Mouse (Mus musculus) MEL (cell line): Measurements from ENCODE around the gene Btaf1. TPM values are rescaled to one million over a fixed set of nuclear protein-coding genes. Genes with fewer than 3 reads are reported as not detected.
A peak's percentile ranks its signal among the peaks of the same experiment; 100 is the strongest.

ENCODE experiments used
- DNase-seq: peaks from one replicate; pipeline ENCODE4 v3.0.0; 2011; ENCODE audit warnings: low read depth, low spot score
- H3K27ac ChIP-seq: 2 replicates; pipeline ENCODE4 v1.5.1; 2012; ENCODE audit warnings: low read depth, mild to moderate bottlenecking, control low read depth, low read length, moderate library complexity; ENCODE audit not compliant: control insufficient read depth
- H3K27me3 ChIP-seq, 2 experiments: fragments of 150-350 bp in 1 of 2; sonication (generic) in 1 of 2; 2 replicates each; pipeline ENCODE4 v1.6.1; 2012; ENCODE audit warnings: low read length in 2 of 2, mild to moderate bottlenecking in 2 of 2, improper control_type of control experiment in 1 of 2, moderate library complexity in 1 of 2; ENCODE audit not compliant: insufficient read depth in 2 of 2, control insufficient read depth in 1 of 2
- H3K36me3 ChIP-seq, 2 experiments: 2 replicates each; pipeline ENCODE4 v1.6.1; 2012 to 2014; ENCODE audit warnings: low read length in 2 of 2, improper control_type of control experiment in 1 of 2, inconsistent platforms in 1 of 2, mild to moderate bottlenecking in 1 of 2; ENCODE audit not compliant: insufficient read depth in 2 of 2, control insufficient read depth in 1 of 2
- H3K4me1 ChIP-seq, 2 experiments: fragments of 150-350 bp in 1 of 2; sonication (generic) in 1 of 2; 2 replicates each; pipeline ENCODE4 v1.6.1; 2012; ENCODE audit warnings: low read length in 2 of 2, improper control_type of control experiment in 1 of 2, mild to moderate bottlenecking in 1 of 2; ENCODE audit not compliant: insufficient read depth in 2 of 2, control insufficient read depth in 1 of 2
- H3K4me3 ChIP-seq, 2 experiments: fragments of 150-350 bp in 1 of 2; sonication (generic) in 1 of 2; 2 replicates each; pipeline ENCODE4 v1.5.1; 2012; ENCODE audit warnings: low read depth in 2 of 2, low read length in 2 of 2, mild to moderate bottlenecking in 2 of 2, moderate library complexity in 2 of 2, control low read depth in 1 of 2, improper control_type of control experiment in 1 of 2; ENCODE audit not compliant: control insufficient read depth in 1 of 2, insufficient read depth in 1 of 2
- H3K79me2 ChIP-seq: 2 replicates; pipeline ENCODE4 v1.6.1; 2012; ENCODE audit warnings: mild to moderate bottlenecking, low read length, moderate library complexity; ENCODE audit not compliant: control insufficient read depth, poor library complexity, insufficient read depth
- H3K9ac ChIP-seq: 2 replicates; pipeline ENCODE4 v1.6.1; 2012; ENCODE audit warnings: low read depth, mild to moderate bottlenecking, control low read depth, low read length, moderate library complexity; ENCODE audit not compliant: control insufficient read depth, poor library complexity, severe bottlenecking
- H3K9me3 ChIP-seq: fragments of 150-350 bp; sonication (generic); replicated peaks from 2 replicates; pipeline ENCODE4 v1.6.1; 2012; ENCODE audit warnings: mild to moderate bottlenecking, low read length, improper control_type of control experiment, moderate library complexity; ENCODE audit not compliant: insufficient read depth
- BHLHE40 ChIP-seq: IDR thresholded peaks from 2 replicates; pipeline ENCODE4 v1.6.1; 2012; ENCODE audit warnings: low read depth, mild to moderate bottlenecking, inconsistent platforms, low read length, improper control_type of control experiment, borderline replicate concordance
- CHD1 ChIP-seq: IDR thresholded peaks from 2 replicates; pipeline ENCODE4 v1.6.1; 2012; ENCODE audit warnings: low read depth, mild to moderate bottlenecking, inconsistent platforms, low read length, improper control_type of control experiment
- CTCF ChIP-seq, 3 experiments: IDR thresholded peaks in 2 of 3; conservative IDR thresholded peaks in 1 of 3; 2 replicates each; pipeline ENCODE4 v1.5.1; 2011 to 2012; ENCODE audit warnings: low read length in 3 of 3, low read depth in 2 of 3, mild to moderate bottlenecking in 2 of 3, improper control_type of control experiment in 1 of 3, inconsistent platforms in 1 of 3, mixed read lengths in 1 of 3, moderate library complexity in 1 of 3; ENCODE audit not compliant: control insufficient read depth in 1 of 3, insufficient read depth in 1 of 3, poor library complexity in 1 of 3, severe bottlenecking in 1 of 3
- ELF1 ChIP-seq: IDR thresholded peaks from 2 replicates; pipeline ENCODE4 v1.6.1; 2014; ENCODE audit warnings: low read depth, mild to moderate bottlenecking, inconsistent platforms, low read length, improper control_type of control experiment, moderate library complexity
- GABPA ChIP-seq: IDR thresholded peaks from 2 replicates; pipeline ENCODE4 v1.6.1; 2012; ENCODE audit warnings: low read depth, mild to moderate bottlenecking, inconsistent platforms, low read length, improper control_type of control experiment, moderate library complexity
- HCFC1 ChIP-seq: IDR thresholded peaks from 2 replicates; pipeline ENCODE4 v1.6.1; 2012; ENCODE audit warnings: low read depth, mild to moderate bottlenecking, inconsistent platforms, low read length, improper control_type of control experiment, moderate library complexity
- KAT2A ChIP-seq: conservative IDR thresholded peaks from 2 replicates; pipeline ENCODE4 v1.6.1; 2012; ENCODE audit warnings: low read depth, low read length, improper control_type of control experiment, inconsistent platforms
- MAZ ChIP-seq: IDR thresholded peaks from 2 replicates; pipeline ENCODE4 v1.6.1; 2012; ENCODE audit warnings: low read depth, mild to moderate bottlenecking, inconsistent platforms, low read length, improper control_type of control experiment
- NELFE ChIP-seq: IDR thresholded peaks from 2 replicates; pipeline ENCODE4 v1.6.1; 2011; ENCODE audit warnings: low read depth, low read length, improper control_type of control experiment
- POLR2A ChIP-seq, 2 experiments: IDR thresholded peaks; 2 replicates each; pipeline ENCODE4 v1.6.1; 2011 to 2012; ENCODE audit warnings: low read length in 2 of 2, mild to moderate bottlenecking in 2 of 2, control low read depth in 1 of 2, improper control_type of control experiment in 1 of 2, low read depth in 1 of 2, moderate library complexity in 1 of 2; ENCODE audit not compliant: control insufficient read depth in 1 of 2, insufficient read depth in 1 of 2, poor library complexity in 1 of 2
- POLR2AphosphoS2 ChIP-seq: IDR thresholded peaks from 2 replicates; pipeline ENCODE4 v1.6.1; 2011; ENCODE audit warnings: low read length, improper control_type of control experiment
- RAD21 ChIP-seq: IDR thresholded peaks from 2 replicates; pipeline ENCODE4 v1.6.1; 2011; ENCODE audit warnings: mild to moderate bottlenecking, low read depth, low read length, improper control_type of control experiment
- RCOR1 ChIP-seq: IDR thresholded peaks from 2 replicates; pipeline ENCODE4 v1.6.1; 2012; ENCODE audit warnings: low read depth, mild to moderate bottlenecking, inconsistent platforms, low read length, improper control_type of control experiment
- TCF12 ChIP-seq: IDR thresholded peaks from 2 replicates; pipeline ENCODE4 v1.6.1; 2014; ENCODE audit warnings: low read depth, mild to moderate bottlenecking, inconsistent platforms, low read length, improper control_type of control experiment, moderate library complexity
- ZMIZ1 ChIP-seq: IDR thresholded peaks from 2 replicates; pipeline ENCODE4 v1.6.1; 2012; ENCODE audit warnings: low read depth, mild to moderate bottlenecking, inconsistent platforms, low read length, improper control_type of control experiment, moderate library complexity
- ZNF384 ChIP-seq: IDR thresholded peaks from 2 replicates; pipeline ENCODE4 v1.6.1; 2012; ENCODE audit warnings: low read depth, mild to moderate bottlenecking, inconsistent platforms, low read length, improper control_type of control experiment
- polyA plus RNA-seq, 2 experiments: library from polyadenylated mRNA; stranded (reverse) in 1 of 2; unstranded in 1 of 2; fragments of >175 nt in 1 of 2; fragments of >200 nt in 1 of 2; gene quantifications; 2 replicates each; pipeline versions ENCODE4 v1.2.1 to v1.2.4; 2012; ENCODE audit warnings: low replicate concordance in 2 of 2, low read depth in 1 of 2; ENCODE audit not compliant: insufficient read length in 2 of 2, insufficient read depth in 1 of 2, missing spikeins in 1 of 2
- total RNA-seq: library from RNA; depleted of rRNA; stranded (reverse); fragments of 300-350 nt; gene quantifications from 2 replicates; pipeline ENCODE4 v1.2.3, GENCODE M21; 2012

The Btaf1 gene
- total and polyA plus RNA-seq, 3 experiments, result 40.1 to 69.5 (median 46.1) TPM

GRCm38 (mm10) chr19:37014173-37014939 lies 88.5 kb downstream of the Btaf1 start:
- H3K4me3 ChIP-seq, result no peak overlapping the region
- DNase-seq, result peak; percentile 21
- H3K79me2 ChIP-seq, result no peaks in the 10 kb centered on the region
- H3K4me1 ChIP-seq, result peaks cover 6 to 8% of the 10 kb centered on the region in 2 experiments; a peak in 3 of 4 replicates
- TF ChIP-seq POLR2A (IDR thresholded peaks at IDR 0.05; ENCODE audit: control insufficient read depth in 1 of 2, insufficient read depth in 1 of 2, low read depth in 1 of 2, low read length in 2 of 2, poor library complexity in 1 of 2), result no peak; a peak in 1 of 4 replicates
- no peak for TF ChIP-seq KAT2A
- no peak for TF ChIP-seq RAD21
- TF ChIP-seq NELFE, result no peak
- TF ChIP-seq GABPA, result no peak
- no peak for TF ChIP-seq MAZ
- TF ChIP-seq BHLHE40, result no peak
- TF ChIP-seq ELF1, result no peak
- TF ChIP-seq CHD1, result no peak
- TF ChIP-seq POLR2AphosphoS2, result peak; percentile 71
- peak in 1 of 3 experiments; percentile 14; a peak in 1 of 6 replicates for TF ChIP-seq CTCF (IDR thresholded peaks at IDR 0.05 in 2 of 3, conservative IDR thresholded peaks at IDR 0.05 in 1 of 3; ENCODE audit: control insufficient read depth in 1 of 3, insufficient read depth in 1 of 3, low read depth in 2 of 3, low read length in 3 of 3, poor library complexity in 1 of 3, severe bottlenecking in 1 of 3)
- TF ChIP-seq, all 39 proteins: peak for 2
- Histone ChIP-seq H3K36me3 (peaks cover 12 to 17% of the 10 kb centered on the region in 2 experiments), H3K9me3 (no peaks in the 10 kb centered on the region), H3K27ac (no peak overlapping the region), H3K9ac (no peak overlapping the region), H3K27me3 (no peaks in the 10 kb centered on the region)

- no peak overlapping the region for H3K27ac ChIP-seq
- H3K4me3 ChIP-seq, result no peak overlapping the region
- H3K9me3 ChIP-seq, result no peaks in the 10 kb centered on the region
- no peaks in the 10 kb centered on the region for H3K4me1 ChIP-seq
- no peaks in the 10 kb centered on the region for H3K79me2 ChIP-seq
- no peak for TF ChIP-seq HCFC1
- TF ChIP-seq ZMIZ1, result no peak
- TF ChIP-seq, all 39 proteins: peak for 0
- DNase-seq, result no peak
- Histone ChIP-seq H3K9ac (no peak overlapping the region), H3K27me3 (no peaks in the 10 kb centered on the region), H3K36me3 (peaks cover 0 to 5% of the 10 kb centered on the region in 2 experiments; a peak in 2 of 4 replicates)
Observed at GRCm38 (mm10) chr19:37016890-37017289, 91.0 kb downstream of the Btaf1 start.

- Histone ChIP-seq H3K36me3 (no peaks in the 10 kb centered on the region), H3K27ac (no peak overlapping the region), H3K4me3 (no peak overlapping the region), H3K9ac (no peak overlapping the region), H3K79me2 (no peaks in the 10 kb centered on the region), H3K4me1 (no peaks in the 10 kb centered on the region), H3K9me3 (no peaks in the 10 kb centered on the region), H3K27me3 (no peaks in the 10 kb centered on the region)
- TF ChIP-seq TCF12 (no peak), RAD21 (no peak), ZNF384 (no peak), RCOR1 (no peak)
- DNase-seq, result no peak
Observed at GRCm38 (mm10) chr19:37018411-37018810, 92.5 kb downstream of the Btaf1 start.
